Mouse (Mus musculus) C2C12 (cell line): ENCODE results near the gene Mfap2.

ENCODE experiments used
- CEBPB ChIP-seq: IDR thresholded peaks from one replicate; pipeline ENCODE4 v1.6.1; 2011; ENCODE audit warnings: low read depth, mild to moderate bottlenecking, control low read depth, moderate library complexity
- CTCF ChIP-seq: IDR thresholded peaks from one replicate; pipeline ENCODE4 v1.5.1; 2011; ENCODE audit not compliant: control insufficient read depth, insufficient read depth, insufficient read length
- FOSL1 ChIP-seq: IDR thresholded peaks from one replicate; pipeline ENCODE4 v1.8.0; 2011; ENCODE audit warnings: mild to moderate bottlenecking, low read length; ENCODE audit not compliant: poor library complexity, insufficient read depth, severe bottlenecking
- MAX ChIP-seq: IDR thresholded peaks from one replicate; pipeline ENCODE4 v1.6.1; 2011; ENCODE audit warnings: mild to moderate bottlenecking, control low read depth
- MYOD1 ChIP-seq: IDR thresholded peaks from one replicate; pipeline ENCODE4 v1.6.1; 2011; ENCODE audit warnings: low read depth; ENCODE audit not compliant: control insufficient read depth, insufficient read length
- MYOG ChIP-seq: IDR thresholded peaks from one replicate; pipeline ENCODE4 v1.6.1; 2011; ENCODE audit not compliant: control insufficient read depth, insufficient read length; ENCODE audit errors: extremely low read depth
- USF1 ChIP-seq: IDR thresholded peaks from one replicate; pipeline ENCODE4 v1.6.1; 2011; ENCODE audit warnings: low read depth, mild to moderate bottlenecking, control low read depth, moderate library complexity

DNA sequence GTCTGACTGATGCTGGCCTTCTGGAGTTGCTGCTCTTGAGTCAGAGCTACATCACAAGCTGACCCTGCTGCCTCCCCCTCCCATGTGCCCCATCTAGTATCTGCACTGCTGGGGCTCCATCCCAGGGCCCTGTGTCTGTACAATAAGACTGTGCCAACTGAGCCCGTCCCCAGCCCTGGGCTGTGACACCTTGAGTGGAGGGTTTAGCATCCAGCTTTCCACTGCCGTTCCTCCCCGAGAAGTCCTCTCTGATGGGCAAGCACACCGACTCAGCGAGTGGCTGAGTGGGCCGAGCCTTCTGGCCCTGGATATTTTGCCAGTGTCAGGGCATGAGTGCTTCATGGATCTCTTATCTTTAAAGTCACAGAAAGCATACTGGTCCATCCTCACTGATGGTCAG lies 35.8 kb upstream of the Mfap2 start:
- TF ChIP-seq USF1 (no peak), CTCF (no peak), MAX (no peak), FOSL1 (no peak), MYOD1 (no peak), CEBPB (no peak), MYOG (no peak)
